Mouse (Mus musculus) 3T3-L1 (cell line): Measurements from ENCODE around the gene Arhgap21.

ENCODE experiments used
- DNase-seq: peaks from one replicate; pipeline ENCODE4 v3.0.0-alpha.2; 2015; ENCODE audit warnings: low read depth, low spot score

The Arhgap21 gene

DNA sequence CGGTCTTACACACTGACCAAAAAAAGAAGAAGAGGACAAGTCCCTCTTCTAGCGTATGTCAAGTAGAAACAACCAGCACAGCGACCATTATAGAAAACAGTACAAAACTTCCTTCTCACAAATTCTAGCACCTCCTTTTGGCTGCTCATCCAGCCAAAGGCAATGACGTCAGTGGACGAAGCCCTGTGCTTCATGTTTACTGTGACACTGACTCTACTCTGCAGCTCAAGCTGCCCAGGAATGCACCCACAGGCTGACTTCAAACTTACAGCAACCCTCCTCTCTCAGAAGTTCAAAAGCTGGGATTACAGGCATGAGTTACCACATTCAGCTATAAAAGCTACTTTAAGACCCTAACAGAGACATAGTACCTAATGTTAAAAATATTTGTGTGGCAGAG, 72.2 kb downstream of the Arhgap21 start:
- no peak for DNase-seq

DNA sequence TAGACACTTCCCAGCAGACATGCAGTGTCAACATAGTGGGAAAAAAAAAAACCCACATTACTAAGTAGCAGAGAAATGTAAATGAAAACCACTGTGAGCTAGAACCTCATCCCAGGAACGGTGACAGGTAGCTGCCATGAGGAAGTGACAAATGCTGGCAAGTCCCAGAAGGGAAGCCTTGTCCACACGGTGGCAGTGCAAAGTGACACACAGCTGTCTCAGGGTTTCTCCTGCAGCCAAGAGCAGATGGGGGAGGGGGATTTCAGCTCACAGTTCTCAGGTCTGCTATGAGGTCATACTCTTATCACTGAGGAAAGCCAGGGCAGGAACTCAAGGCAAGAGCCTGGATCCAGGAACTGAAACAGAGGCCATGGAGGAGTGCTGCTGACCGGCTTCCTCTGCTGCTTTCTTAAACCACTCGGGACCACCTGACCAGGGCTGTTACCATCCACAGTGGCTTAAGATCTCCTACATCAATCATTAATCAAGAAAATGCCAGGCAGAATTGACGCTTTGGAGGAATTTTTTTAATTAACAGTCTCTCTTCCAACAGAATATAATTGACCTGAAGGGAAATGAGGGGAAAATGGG, 74.5 kb downstream of the Arhgap21 start:
- peak; percentile 46 for DNase-seq

DNA sequence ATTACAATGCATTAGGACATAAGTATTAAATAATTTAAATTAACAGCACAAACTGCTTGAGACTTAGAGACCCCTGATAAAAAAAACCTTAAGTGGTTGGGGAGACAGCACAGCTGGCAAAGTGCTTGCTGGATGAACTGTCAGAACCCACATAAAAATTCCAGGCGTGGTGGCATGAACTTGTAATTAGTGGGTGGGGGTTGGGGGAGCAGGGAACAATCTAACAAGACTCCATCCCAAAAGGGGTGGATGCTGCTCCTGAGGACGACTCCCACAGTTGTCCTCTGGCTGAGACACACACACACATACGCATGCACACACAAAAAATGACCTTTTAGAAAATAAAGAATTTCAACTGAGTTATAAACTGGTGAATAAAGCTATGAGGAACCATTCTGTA, 79.9 kb downstream of the Arhgap21 start:
- DNase-seq, result no peak

DNA sequence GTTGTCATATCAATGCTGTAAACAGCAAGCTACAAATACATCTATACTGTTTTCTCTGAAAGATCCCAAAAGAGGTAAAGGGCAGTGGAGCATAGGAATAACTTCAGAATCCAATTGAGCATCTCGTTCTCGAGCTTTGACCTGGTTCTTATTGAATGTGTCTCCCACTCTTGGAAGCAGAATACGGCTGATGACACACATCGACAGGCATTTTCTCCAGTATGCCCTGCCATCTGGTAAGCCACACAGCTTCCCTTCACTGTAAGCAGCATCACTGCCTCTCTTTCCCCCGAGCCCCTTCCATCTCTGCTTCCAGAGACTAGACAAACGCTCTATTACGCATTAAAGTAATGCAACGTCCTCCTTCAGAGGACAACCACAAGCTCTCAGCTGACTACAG, 85.4 kb downstream of the Arhgap21 start:
- no peak for DNase-seq

DNA sequence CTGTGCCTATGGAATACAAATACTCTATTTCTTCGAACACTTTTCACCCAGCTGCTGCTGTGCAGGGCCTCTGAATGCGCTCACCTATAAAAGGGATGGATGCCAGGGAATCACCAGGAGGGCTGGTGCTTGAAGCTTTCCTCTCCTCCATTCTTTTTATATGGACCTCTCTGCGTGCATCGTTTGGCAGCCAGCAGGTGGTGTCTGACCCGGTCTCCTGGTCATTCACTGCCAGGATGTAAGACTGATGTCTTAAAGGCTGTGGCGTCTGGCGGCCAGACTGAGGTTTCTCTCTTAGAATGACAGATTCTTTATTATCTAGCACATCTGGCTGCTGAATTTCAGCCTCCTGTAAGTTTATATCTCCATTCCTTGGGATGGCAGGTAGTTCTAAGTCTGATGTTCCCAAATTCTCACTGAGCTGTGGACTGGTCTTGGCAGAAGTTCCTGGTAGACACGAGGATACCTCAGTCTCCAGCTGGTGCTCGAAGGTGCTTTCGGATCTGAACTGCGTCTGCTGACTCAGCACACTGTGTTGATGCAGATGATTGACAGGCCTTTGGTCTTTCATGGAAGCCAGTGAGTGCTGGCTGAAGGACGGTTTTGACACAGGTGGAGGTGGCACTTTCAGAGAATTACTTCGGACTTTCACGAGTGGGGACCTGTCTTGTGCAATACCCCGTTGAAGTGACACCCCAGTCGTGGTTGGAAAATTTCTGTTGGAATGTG, 88.6 kb downstream of the Arhgap21 start:
- no peak for DNase-seq

DNA sequence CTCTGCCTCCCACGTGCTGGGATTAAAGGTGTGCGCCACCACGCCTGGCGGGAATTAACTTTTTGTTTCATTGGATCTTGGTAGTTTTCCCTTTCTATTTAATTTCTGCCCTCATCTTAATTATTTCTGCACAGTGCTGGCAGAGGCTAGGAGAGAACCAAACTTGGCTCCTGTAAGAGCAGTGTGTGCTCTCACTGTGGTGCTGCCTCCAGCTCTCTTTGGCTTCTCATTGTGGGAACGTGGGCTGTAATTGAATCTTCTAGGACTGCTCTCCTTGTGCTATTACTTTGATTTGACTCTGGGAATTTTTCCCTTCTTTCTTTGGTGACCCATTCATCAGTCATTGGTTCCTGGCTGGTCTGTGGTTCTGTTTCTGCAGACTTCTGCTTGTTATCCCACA, 94.1 kb downstream of the Arhgap21 start:
- no peak for DNase-seq

DNA sequence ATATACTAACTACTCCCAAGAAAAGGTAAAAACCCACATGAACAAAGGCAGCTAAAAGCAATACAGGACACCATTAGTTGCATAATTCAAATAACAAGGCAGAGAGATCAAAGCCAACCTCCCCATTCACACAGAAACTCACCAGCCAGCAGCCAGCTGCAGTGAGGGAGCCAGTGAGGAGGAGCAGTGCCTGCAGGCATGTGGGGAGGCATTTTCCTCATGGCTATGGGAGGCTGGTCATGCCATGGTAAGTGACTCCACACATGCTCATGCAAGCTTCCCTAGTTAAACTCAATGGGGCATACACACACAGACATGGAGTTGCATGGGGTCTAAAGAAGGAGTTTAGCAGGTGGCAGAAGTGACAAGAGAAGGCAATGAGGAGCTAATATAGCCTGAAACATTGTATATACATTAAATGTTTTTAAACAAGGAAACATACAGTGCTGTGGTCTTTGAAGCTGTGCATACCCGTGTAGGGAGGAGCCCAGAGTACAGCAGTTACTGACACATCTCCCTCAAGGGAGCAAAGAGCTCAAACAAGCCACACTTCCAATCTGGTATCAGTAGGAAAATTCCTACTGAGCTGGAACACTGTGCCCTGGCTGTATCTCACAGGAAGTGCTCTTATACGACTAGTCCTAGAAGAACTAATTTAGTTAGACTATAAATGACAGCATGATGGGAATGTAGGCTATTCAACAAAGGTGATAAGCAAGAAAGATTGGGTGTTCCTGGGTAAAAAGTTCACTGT, 99.3 kb downstream of the Arhgap21 start:
- no peak for DNase-seq

DNA sequence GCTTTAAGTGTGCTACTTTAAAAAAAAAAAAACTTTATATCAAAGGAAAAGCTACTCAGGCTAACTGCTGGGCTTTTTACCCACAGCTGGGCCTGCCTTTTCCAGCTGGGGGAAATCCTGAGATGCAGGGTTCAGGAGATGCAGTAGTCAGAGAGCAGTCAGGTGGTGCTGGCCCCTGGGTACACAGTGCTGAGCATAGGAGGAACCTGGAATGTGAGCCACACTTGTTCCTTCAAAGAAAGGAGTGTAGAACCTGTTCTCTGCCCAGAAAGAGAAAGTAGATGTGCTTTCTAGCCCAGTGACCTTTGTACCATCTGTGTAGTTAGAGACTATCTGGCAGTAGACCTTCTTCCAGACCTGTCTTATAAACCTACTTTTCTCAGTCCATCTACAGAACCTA, 100.6 kb downstream of the Arhgap21 start:
- DNase-seq, result no peak

DNA sequence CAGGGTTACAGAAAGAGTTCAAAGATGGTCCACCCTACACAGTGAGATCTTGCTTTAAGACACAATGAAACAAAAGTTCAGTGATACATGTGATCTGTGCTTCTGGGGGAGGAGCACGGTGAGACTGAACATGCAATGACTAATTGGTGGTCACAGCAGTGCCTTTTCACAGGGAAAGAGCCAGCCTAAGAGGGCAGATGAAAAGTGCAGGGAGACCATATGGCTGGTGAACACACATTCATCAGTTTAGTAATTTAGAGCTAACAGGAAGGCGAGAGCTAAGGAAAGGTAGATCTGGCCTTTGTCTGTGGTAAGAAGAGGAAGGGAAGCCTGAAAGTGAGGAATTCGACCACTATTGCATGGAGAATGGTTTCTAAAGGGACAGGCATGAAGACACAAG, 102.9 kb downstream of the Arhgap21 start:
- no peak for DNase-seq

DNA sequence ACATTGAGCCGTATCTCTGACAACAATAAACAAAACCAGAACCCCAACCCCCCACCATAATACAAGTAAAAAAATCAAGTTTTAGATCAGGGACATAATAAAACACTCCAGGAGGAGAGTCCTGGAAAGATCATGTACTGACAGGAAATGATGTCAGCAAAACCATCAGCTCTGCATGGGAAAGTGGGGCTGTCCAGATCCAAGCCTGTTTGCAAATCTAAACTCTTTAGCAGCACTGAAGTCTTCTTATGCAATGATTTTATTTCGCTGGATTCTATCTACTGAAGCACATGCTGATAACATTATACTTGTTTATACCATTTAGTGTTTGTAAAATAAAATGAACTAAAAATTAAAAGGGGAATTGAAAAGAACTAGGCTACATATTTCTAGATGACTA, 104.1 kb downstream of the Arhgap21 start:
- no peak for DNase-seq

DNA sequence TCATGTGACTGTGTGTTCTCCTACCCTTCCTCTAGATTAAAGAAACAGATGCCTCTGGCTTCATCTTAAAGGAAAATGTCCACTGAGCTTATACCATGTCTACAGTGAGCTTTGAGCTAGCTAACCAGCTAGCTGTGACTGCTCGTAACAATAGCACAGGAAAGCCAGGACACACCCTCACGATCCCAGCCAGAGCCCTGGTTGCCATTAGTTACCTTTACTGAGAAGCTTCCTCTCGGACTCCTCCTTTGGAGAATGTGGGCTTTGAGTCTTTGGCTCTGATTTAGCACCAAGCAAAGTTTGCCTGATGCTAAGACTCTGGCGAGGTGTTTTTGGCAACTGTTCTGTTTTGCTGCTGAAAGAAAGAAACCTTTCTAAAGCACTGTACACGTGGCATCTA, 107.9 kb downstream of the Arhgap21 start:
- no peak for DNase-seq

DNA sequence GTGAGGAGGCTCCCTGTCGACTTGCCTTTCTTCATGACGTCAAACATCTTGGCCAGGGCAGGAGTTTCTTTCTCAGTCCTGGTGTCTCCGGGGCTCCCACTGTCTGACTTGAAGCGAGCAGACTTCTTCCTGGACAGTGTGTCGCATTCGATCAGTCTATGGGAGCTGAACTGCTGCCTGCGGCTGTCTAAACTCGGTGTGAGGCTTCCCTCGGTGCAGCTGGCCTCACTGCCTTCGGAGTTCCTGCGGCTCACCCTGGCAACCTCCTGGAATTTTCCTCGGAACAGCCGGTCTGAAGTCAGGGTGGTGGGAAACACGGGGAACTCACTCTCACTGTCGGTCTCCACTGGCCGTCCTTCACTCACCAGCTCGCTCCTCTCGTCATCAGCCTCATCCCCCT, 119.3 kb downstream of the Arhgap21 start:
- no peak for DNase-seq

DNA sequence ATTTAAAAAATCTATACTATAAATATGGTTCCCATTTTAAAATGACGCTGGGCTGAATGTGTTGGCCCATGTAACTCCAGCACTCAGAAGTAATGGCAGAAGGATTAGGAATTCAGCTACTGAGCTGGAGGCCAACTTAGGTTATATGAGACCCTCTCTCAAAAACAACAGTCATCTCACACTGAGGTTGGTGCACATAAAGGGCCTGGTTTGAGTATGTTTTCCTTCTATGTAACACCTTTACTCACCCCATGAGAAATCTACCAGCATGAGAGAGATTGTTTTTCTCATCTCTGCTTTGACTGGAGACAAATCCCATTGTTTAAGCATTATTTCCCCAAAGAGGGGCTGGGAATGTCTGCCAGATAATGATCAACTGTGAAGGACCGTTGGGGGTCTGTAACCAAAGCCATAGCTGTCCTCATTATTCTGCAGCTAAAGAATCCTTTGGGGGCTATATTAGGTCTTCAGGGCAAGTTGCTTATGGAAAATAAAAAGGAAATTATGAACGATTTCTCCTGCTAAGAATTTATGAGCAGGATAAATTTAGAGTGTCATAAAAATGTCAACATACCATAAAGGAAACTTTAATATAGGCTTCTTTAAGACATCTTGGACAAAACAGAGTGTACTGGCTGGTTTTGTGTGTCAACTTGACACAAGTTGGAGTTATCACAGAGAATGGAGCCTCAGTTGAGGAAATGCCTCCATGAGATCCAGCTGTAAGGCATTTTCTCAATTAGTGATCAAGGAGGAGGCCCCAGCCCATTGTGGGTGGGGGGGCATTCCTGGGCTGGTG, 136.9 kb downstream of the Arhgap21 start:
- DNase-seq, result no peak

DNA sequence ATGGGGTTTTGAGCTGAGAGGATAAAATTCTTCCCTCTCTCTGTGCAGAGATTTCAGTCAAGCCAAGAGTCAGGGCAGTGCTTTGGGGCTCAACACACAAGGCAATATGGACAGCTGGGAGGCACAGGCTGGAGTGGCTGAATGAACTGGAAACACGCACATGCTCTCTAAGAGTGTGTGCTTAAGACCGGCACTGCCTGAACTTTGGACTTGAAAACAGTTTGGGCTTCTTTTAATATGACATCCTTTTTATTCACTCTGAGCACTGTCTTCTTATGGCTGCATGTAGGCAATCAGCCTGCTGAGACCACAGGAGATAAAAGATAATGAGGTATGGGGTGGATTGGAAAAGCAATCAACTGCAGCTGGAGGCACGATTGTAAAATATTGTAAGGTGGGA, 137.8 kb downstream of the Arhgap21 start:
- no peak for DNase-seq

DNA sequence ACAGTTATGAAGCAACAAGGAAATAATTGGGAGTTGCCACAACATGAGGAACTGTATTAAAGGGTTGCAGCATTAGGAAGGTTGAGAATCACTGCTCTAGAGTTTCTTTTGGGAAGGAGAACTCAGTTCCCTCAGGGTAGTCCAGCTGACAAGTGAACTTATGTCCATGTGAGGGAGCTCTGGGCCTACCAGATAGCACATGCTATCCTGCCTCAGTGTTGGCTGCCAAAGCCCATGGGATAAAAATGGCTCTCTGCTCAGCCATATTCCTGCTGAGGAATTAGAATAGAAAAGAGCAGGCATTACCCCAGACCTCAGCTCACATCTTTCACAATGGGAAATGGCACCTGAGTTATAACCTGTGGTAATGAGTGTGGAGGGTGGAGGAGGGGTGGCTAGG, 142.4 kb downstream of the Arhgap21 start:
- DNase-seq, result no peak

DNA sequence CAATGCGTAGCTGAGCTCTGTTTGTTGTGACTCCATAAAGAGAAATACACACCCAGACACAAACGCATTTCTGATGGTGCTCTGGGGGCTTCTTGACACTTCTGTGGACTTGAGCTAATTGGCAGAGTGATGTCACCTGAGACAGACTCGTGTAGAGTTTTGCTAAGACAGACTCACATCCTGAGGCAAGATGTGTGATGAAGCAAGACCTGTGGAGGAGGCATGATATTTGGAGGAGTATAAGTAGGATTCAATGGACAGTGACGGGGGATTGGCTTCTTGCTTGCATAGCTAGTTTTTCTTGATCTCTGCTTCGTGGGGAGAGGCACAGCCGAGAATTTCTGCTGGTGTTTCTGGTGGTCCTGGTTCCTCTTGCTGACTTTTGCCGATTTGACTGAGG, 150.5 kb downstream of the Arhgap21 start:
- no peak for DNase-seq

DNA sequence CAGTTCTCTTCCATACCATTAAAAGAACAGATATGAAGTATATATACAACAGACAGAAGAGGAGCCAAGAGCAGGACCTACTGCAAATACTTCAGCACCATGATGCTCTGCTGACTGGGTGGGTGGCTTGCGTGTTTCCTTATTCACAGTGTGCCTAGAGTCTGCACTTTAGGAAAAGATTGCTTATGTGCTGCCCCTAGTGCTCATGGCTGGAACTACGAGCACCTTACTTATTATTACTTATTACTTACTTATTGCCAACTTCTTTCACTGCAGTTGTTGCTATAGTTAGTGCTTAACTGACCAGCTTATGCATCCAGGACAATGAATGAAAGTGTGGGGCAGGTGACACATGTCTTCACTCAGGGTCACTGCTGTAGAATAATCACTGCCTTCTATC, 154.7 kb downstream of the Arhgap21 start:
- DNase-seq, result peak; percentile 25

DNA sequence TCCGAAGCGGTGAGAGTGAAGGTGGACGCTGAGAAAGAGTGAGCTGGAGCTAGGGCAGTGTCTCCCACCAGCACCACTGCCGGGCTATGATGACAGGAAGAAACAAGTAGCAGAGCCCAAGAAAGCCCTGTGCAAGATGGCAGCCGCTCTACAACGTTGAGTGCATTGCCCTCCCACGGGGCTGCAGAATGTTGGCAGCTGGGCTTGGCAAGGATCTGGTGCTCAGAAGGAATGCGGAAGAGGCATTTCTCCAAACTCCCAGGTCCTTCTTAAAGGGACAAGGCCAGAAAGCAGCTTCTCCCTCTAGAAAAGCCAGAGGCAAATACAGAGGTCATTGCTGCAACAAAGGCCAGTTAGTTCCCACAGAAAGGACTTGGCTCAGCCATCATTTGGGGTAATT, 157.2 kb downstream of the Arhgap21 start:
- peak; percentile 52 for DNase-seq

DNA sequence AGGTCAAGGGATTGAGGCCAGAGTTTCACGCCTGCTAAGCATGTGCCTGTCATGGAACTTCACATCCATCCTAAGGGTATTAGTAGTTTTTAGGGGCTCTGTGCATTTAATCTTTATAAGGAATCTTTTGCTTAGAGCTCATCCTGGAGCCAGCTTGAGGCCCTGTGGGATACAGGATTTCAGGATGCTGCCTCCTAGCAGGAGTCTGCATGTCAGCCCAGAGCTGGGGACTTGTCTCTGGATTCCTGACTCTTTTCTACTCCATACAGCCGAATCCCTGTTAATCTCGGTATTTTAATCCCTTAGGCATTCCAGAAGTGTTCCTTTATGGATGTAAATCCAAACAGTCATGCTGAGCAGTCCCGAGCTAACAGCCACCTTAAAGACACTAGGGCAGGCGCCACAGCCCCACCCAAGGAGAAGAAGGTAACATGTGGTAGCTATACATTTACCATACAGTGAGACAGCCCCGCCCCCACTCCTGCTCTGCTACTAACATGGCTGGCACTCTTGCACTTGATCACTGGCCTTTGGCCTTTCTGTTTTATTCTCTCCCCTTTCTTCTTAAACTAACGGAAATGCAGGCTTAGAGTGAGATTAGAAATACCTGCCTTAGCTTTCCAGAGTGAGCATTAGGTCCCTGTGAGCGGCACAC, 167.3 kb downstream of the Arhgap21 start:
- no peak for DNase-seq
